Mouse (Mus musculus) embryonic stem cell, embryonic (primary cell): ENCODE measurements around the gene Rrp12.

ENCODE experiments used
- CTCF ChIA-PET, 4 experiments: fragments of 300-600 bp in 2 of 4; fragments of 350-600 bp in 2 of 4; sonication (Branson Sonifier 250); formaldehyde crosslinking; loops; one replicate each; lab custom pipeline; 2022; ENCODE audit warnings: inconsistent platforms in 2 of 4; lab: Charles Lee
- POLR2A ChIA-PET, 4 experiments: fragments of 300-600 bp in 2 of 4; fragments of 350-600 bp in 2 of 4; sonication (Branson Sonifier 250); formaldehyde crosslinking; loops; one replicate each; lab custom pipeline; 2022; ENCODE audit warnings: antibody characterized with exemption in 4 of 4, inconsistent platforms in 1 of 4; lab: Charles Lee

Gene Rrp12

DNA sequence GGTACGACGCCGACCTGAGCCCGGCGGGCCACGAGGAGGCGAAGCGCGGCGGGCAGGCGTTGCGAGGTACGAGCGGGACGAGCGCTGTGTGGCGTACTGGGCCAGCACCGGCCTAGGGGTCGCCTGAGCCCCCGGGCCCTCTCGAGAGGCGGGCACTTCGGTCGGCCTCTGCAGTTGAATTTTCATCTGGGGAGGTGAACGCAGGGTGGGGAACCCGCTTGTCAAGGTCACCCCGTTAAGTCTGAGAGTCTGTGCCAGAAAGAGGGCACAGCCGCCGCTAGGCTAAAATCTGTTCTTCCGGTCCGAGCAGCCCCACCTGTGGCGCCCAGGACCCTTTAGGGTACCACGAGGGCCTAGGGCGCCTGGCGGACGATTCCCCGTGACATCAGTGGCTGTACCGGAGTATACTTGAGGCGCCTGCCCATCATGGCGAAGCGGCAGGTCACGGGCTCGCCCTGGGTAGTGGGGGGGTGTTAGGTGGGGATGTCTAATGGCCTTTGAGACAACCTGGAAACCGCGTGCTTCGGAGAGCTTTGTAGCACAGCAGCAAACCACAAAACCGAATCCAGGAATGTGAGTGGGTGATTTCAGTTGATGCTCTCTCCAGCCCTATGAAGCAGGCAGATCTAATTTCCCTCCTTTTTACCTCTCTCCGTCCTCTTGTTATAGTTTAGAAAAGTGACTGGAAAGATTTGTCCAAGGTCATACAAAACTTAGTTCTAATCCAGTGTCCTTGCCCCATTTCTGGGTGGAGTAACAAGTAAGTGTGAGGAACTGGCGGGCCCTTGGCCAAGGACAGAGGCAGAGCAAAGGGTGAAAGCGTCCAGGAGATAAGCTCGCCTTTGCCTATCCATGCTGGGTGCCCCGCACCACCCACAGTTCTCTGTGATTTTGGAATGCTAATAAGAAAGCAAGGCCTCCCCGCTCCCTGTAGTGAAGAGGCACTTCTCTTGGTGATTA is 16.4 kb upstream of the Rrp12 start:
- POLR2A ChIA-PET: interaction anchor here (0.6 to 4.8 kb wide), 59 partner anchors 9 to 1640 kb away, joined by 3 to 44 read pairs (median 4); partner anchors contain the start of genes Exosc1 (in 3 of the 4), Zdhhc16 (in 3 of the 4), Pi4k2a (in 2 of the 4) and Avpi1 (in 1 of the 4)
- CTCF ChIA-PET: interaction anchor here in 3 of 4 experiments (0.5 to 1.6 kb wide), 4 partner anchors 20 to 114 kb away, joined by 3 to 5 read pairs (median 4); no protein-coding TSS in a partner anchor

GRCm38 (mm10) chr19:41911178-41912073 is 15.5 kb upstream of the Rrp12 start, which contains the start of gene Pgam1:
Pgam1 (plus strand) TSS chr19:41911923.
- CTCF ChIA-PET: interaction anchor here (0.6 to 1.6 kb wide), 6 partner anchors 12 to 282 kb away, joined by 3 to 10 read pairs (median 4); partner anchors contain the start of gene Pi4k2a (in 1 of the 4)
- POLR2A ChIA-PET: interaction anchor here (0.6 to 4.8 kb wide), 47 partner anchors 8 to 898 kb away, joined by 3 to 31 read pairs (median 4); partner anchors contain the start of genes Exosc1 (in 4 of the 4), Zdhhc16 (in 4 of the 4), Pi4k2a (in 2 of the 4) and Avpi1 (in 1 of the 4)

GRCm38 (mm10) chr19:41910396-41910795 is 14.4 kb upstream of the Rrp12 start:
- ChIA-PET POLR2A (interaction anchor here (0.6 to 4.8 kb wide), 19 partner anchors 7 to 897 kb away, joined by 3 to 31 read pairs (median 4); partner anchors contain the start of genes Exosc1 (in 2 of the 4) and Zdhhc16 (in 2 of the 4)), CTCF (interaction anchor here in 3 of 4 experiments (0.6 to 0.7 kb wide), 3 partner anchors 11 to 255 kb away, joined by 3 to 10 read pairs (median 4); partner anchors contain the start of gene Pi4k2a (in 1 of the 3))

DNA sequence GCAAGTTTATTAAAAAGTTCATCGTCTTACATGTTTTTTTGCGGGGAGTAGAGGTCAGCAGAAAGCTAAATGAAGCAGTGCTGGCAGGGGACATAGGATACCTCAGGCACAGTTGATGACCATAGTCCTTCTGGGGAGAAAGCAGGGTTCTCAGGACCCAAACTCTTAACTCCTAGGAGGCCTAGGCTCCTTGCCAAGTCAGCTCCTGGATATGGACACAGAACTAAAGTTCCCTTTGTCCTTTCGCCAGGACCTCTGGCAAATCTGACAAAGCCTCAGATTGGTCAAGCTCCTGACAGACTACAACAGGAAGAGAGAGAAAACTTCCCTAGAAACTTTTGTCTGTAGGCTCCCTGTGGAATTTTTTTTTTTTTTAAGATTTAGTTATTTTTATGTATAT is 12.8 kb upstream of the Rrp12 start:
- POLR2A ChIA-PET: interaction anchor here in 3 of 4 experiments (0.7 to 1.8 kb wide), 6 partner anchors 8 to 220 kb away, joined by 3 to 6 read pairs (median 4); partner anchors contain the start of genes Avpi1 (in 1 of the 3) and Frat1 (in 1 of the 3)
- CTCF ChIA-PET: interaction anchor here in 3 of 4 experiments (0.6 to 1.2 kb wide), 4 partner anchors 43 to 604 kb away, joined by 3 to 5 read pairs (median 4); no protein-coding TSS in a partner anchor

- ChIA-PET CTCF (interaction anchor here in 1 of 4 experiments (1.2 kb wide), 1 partner anchor 128 kb away, joined by 3 read pairs; the partner anchor contains the start of gene Ankrd2), POLR2A (interaction anchor here in 2 of 4 experiments (0.6 to 1.0 kb wide), 4 partner anchors 15 to 119 kb away, joined by 3 to 4 read pairs (median 4); no protein-coding TSS in a partner anchor)
Measured at GRCm38 (mm10) chr19:41907079-41907760, 11.2 kb upstream of the Rrp12 start.

DNA sequence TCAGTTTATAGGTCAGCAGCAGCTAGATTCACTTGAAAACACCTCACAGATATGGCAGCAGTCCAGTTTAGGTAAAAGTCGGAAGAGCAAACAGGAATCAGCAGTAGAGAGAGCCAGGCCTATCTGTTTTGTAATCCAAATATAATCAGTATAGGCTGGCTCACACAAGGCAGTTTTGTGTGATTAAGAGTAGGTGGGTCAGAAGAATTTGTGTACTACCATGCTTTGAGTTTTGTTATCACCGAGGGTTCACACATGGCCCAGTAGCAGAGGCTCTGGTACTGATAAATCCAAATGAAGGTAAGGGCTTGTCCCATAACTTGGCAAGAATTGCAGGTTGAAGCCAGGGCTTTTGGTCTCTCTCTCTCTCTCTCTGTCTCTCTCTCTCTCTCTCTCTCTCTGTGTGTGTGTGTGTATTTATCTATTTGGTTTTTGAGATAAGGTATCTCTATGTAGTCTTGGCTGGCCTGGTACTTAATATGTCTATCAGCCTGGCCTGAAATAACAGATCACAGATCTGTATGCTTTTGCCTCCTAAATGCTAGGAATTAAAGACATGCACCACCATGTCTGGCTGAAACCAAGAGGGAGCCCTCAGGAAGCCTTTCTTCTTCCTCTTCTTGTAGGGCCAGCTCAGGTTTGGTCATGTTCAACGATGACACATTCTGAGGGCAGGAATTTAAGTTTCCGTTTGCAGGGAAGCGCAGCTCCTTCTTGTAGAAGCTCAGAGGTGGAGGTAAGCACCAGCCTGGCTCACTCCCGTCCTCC is 10.5 kb upstream of the Rrp12 start:
- CTCF ChIA-PET: interaction anchor here in 3 of 4 experiments (0.8 to 1.5 kb wide), 7 partner anchors 8 to 129 kb away, joined by 3 to 4 read pairs (median 4); partner anchors contain the start of gene Ankrd2 (in 1 of the 3)
- POLR2A ChIA-PET: interaction anchor here in 2 of 4 experiments (0.7 to 2.0 kb wide), 3 partner anchors 9 to 84 kb away, joined by 4 to 5 read pairs (median 4); no protein-coding TSS in a partner anchor

- POLR2A ChIA-PET: interaction anchor here in 1 of 4 experiments (0.6 to 2.0 kb wide), 4 partner anchors 11 to 46 kb away, joined by 3 to 5 read pairs (median 4); no protein-coding TSS in a partner anchor
- CTCF ChIA-PET: interaction anchor here (0.6 to 1.5 kb wide), 8 partner anchors 9 to 265 kb away, joined by 3 to 5 read pairs (median 4); no protein-coding TSS in a partner anchor
Measured at GRCm38 (mm10) chr19:41905246-41905645, 9.3 kb upstream of the Rrp12 start.

- CTCF ChIA-PET: interaction anchor here (0.6 to 1.1 kb wide), 5 partner anchors 11 to 249 kb away, joined by 3 to 4 read pairs (median 3); no protein-coding TSS in a partner anchor
- POLR2A ChIA-PET: interaction anchor here (0.7 to 2.5 kb wide), 6 partner anchors 8 to 29 kb away, joined by 3 to 8 read pairs (median 4); partner anchors contain the start of gene Pgam1 (in 1 of the 4)
Measured at GRCm38 (mm10) chr19:41902848-41903593, 7.0 kb upstream of the Rrp12 start.

DNA sequence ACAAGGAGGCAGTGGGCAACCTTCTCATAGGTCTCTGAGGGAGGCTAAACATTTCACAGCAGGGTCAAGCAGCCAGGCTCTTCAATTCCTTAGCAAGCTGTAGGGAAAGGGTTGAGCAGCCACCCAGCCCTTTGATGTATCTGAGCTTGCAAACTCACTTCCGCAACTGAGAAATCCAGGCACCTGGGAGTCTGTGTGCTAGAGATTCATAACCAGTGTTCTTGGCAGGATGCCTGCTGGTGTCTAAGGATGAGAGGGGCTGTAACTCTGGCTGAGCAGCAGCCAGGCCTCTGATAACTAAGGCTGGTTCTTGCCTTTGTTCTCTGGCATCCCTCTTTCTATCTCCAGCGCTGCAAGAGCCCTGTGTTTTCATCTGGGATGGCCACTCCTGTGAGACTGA is 5.7 kb upstream of the Rrp12 start:
- POLR2A ChIA-PET: interaction anchor here in 2 of 4 experiments (0.5 to 2.6 kb wide), 8 partner anchors 9 to 188 kb away, joined by 3 to 10 read pairs (median 3); partner anchors contain the start of genes Pgam1 (in 1 of the 2), Pi4k2a (in 1 of the 2) and Ubtd1 (in 1 of the 2)

DNA sequence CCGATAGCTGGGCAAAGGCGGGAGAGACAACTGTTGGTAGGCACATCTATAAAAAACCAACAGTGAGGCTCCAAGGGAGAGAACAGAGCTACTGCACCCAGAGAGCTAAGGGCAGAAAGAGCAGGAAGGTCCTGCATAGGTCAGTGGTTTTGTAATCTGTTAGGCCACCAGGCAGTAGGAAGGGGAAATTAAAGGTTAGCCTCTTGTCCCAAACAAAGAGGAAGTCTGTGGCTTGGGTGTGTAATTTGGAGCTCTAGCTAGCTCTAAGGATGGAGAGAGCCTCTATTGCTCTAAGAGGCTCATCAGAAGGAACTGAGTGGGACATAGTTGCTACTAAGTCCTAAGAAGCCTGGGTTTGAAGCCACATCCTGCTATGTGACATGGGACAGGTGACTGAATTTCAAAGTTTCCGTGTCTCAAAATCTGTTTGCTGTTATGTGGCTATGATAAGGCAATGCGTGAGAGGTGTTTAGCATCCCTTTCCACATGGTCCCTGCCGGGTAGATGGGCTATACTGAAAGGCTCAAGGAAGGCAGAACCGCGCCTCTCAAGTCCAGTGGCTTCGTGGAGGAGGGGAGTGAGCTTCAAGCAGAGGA is 4.6 kb upstream of the Rrp12 start:
- POLR2A ChIA-PET: interaction anchor here in 3 of 4 experiments (0.5 to 2.6 kb wide), 11 partner anchors 9 to 252 kb away, joined by 3 to 8 read pairs (median 5); partner anchors contain the start of genes Exosc1 (in 1 of the 3), Pgam1 (in 1 of the 3), Ubtd1 (in 1 of the 3) and Zdhhc16 (in 1 of the 3)
- CTCF ChIA-PET: interaction anchor here in 2 of 4 experiments (0.7 to 1.1 kb wide), 3 partner anchors 125 to 583 kb away, joined by 3 to 4 read pairs (median 3); no protein-coding TSS in a partner anchor

More for the DNA sequence above, 5.7 kb upstream of the Rrp12 start:
- CTCF ChIA-PET: interaction anchor here in 2 of 4 experiments (0.6 to 0.7 kb wide), 6 partner anchors 31 to 1705 kb away, joined by 3 to 4 read pairs (median 4); no protein-coding TSS in a partner anchor

GRCm38 (mm10) chr19:41898860-41899259 is 2.9 kb upstream of the Rrp12 start:
- ChIA-PET CTCF (interaction anchor here in 1 of 4 experiments (0.8 kb wide), 1 partner anchor 132 kb away, joined by 3 read pairs; no protein-coding TSS in a partner anchor), POLR2A (interaction anchor here in 2 of 4 experiments (1.1 to 2.0 kb wide), 4 partner anchors 12 to 34 kb away, joined by 3 to 5 read pairs (median 4); partner anchors contain the start of genes Exosc1 (in 1 of the 2) and Zdhhc16 (in 1 of the 2))

DNA sequence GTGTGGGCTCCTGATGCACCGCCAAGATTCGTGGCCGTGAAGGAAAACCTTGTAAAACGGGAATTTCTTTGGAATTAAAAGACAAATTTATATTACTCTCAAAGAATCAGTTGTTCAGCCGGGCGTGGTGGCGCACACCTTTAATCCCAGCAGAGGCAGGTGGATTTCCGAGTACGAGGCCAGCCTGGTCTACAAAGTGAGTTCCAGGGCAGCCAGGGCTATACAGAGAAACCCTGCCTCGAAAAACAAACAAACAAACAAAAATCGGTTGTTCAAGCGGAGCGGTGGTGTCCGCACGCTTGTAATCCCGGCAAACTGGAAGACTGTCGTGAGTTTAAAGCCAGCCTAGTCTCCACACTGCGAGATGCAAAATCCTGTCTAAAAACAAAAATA is 342 bp upstream of the Rrp12 start:
- POLR2A ChIA-PET: no interaction called here
- CTCF ChIA-PET: no interaction called here

- CTCF ChIA-PET: interaction anchor here in 1 of 4 experiments (1.6 kb wide), 1 partner anchor 11 kb away, joined by 4 read pairs; no protein-coding TSS in a partner anchor
- POLR2A ChIA-PET: interaction anchor here in 2 of 4 experiments (0.6 to 1.5 kb wide), 3 partner anchors 9 to 17 kb away, joined by 3 to 5 read pairs (median 4); partner anchors contain the start of gene Pgam1 (in 1 of the 2)
Measured at GRCm38 (mm10) chr19:41894959-41895358, 1.0 kb downstream of the Rrp12 start.

GRCm38 (mm10) chr19:41888191-41888590 is 7.8 kb downstream of the Rrp12 start:
- CTCF ChIA-PET: no interaction called here
- POLR2A ChIA-PET: interaction anchor here in 1 of 4 experiments (1.5 kb wide), 1 partner anchor 45 kb away, joined by 3 read pairs; the partner anchor contains the start of genes Exosc1 and Zdhhc16
